Mouse (Mus musculus): ENCODE results near the gene Phykpl. TPM values are rescaled to one million over a fixed set of nuclear protein-coding genes. Genes with fewer than 3 reads are reported as not detected.

The Phykpl gene
- total and polyA plus RNA-seq, 2 experiments from 2014 or later = 5.6 to 8.4 TPM

GRCm38 (mm10) chr11:51544413-51544812, 40.1 kb upstream of the Phykpl start:
- no peak overlapping the region for H3K27ac ChIP-seq (ENCODE audit: low read depth, low read length)
- DNase-seq (no peak), ATAC-seq (no peak)
- H3K9me3 ChIP-seq (ENCODE audit: low read length) = no peaks in the 10 kb centered on the region
- TF ChIP-seq CTCF (IDR thresholded peaks at IDR 0.05; ENCODE audit: low read depth) = no peak
- 68% methylated on average over 2 of the region's 2 CpGs for WGBS
- no peaks in the 10 kb centered on the region for H3K4me1 ChIP-seq (ENCODE audit: insufficient read depth)
- no peaks in the 10 kb centered on the region for H3K36me3 ChIP-seq (ENCODE audit: insufficient read depth)
- no peak overlapping the region for H3K4me2 ChIP-seq (ENCODE audit: low read depth)
- H3K4me3 ChIP-seq (ENCODE audit: low read depth, low read length) = no peak overlapping the region
- no peak overlapping the region for H3K9ac ChIP-seq
- no peaks in the 10 kb centered on the region for H3K27me3 ChIP-seq (ENCODE audit: insufficient read depth, low read length)

- no peaks in the 10 kb centered on the region for H3K4me1 ChIP-seq (ENCODE audit: insufficient read depth)
- TF ChIP-seq CTCF (IDR thresholded peaks at IDR 0.05; ENCODE audit: low read depth) = no peak
- no peak for DNase-seq
- no peak overlapping the region for H3K27ac ChIP-seq (ENCODE audit: low read depth, low read length)
- no peaks in the 10 kb centered on the region for H3K27me3 ChIP-seq (ENCODE audit: insufficient read depth, low read length)
- no peak for ATAC-seq
- no peaks in the 10 kb centered on the region for H3K9me3 ChIP-seq (ENCODE audit: low read length)
- no peak overlapping the region for H3K4me3 ChIP-seq (ENCODE audit: low read depth, low read length)
- 75% methylated on average over 4 of the region's 4 CpGs for WGBS
- no peak overlapping the region for H3K4me2 ChIP-seq (ENCODE audit: low read depth)
- no peaks in the 10 kb centered on the region for H3K36me3 ChIP-seq (ENCODE audit: insufficient read depth)
- H3K9ac ChIP-seq = no peak overlapping the region
Measured at GRCm38 (mm10) chr11:51545811-51546210, 38.7 kb upstream of the Phykpl start.

- WGBS = 53% methylated on average over 5 of the region's 5 CpGs
- H3K4me2 ChIP-seq (ENCODE audit: low read depth) = no peak overlapping the region
- no peaks in the 10 kb centered on the region for H3K27me3 ChIP-seq (ENCODE audit: insufficient read depth, low read length)
- H3K4me1 ChIP-seq (ENCODE audit: insufficient read depth) = no peaks in the 10 kb centered on the region
- no peak for TF ChIP-seq CTCF (IDR thresholded peaks at IDR 0.05; ENCODE audit: low read depth)
- no peak for ATAC-seq
- H3K4me3 ChIP-seq (ENCODE audit: low read depth, low read length) = no peak overlapping the region
- H3K9ac ChIP-seq = no peak overlapping the region
- H3K9me3 ChIP-seq (ENCODE audit: low read length) = no peaks in the 10 kb centered on the region
- no peak for DNase-seq
- H3K36me3 ChIP-seq (ENCODE audit: insufficient read depth) = no peaks in the 10 kb centered on the region
- no peak overlapping the region for H3K27ac ChIP-seq (ENCODE audit: low read depth, low read length)
Measured at GRCm38 (mm10) chr11:51551253-51551652, 33.3 kb upstream of the Phykpl start.

GRCm38 (mm10) chr11:51552091-51552490, 32.5 kb upstream of the Phykpl start:
- 57% methylated on average over 3 of the region's 3 CpGs for WGBS
- no peak overlapping the region for H3K4me3 ChIP-seq (ENCODE audit: low read depth, low read length)
- DNase-seq = no peak

GRCm38 (mm10) chr11:51554590-51554989, 30.0 kb upstream of the Phykpl start:
- Histone ChIP-seq H3K9me3 (ENCODE audit: low read length) (no peaks in the 10 kb centered on the region), H3K27me3 (ENCODE audit: insufficient read depth, low read length) (no peaks in the 10 kb centered on the region), H3K4me1 (ENCODE audit: insufficient read depth) (no peaks in the 10 kb centered on the region), H3K9ac (no peak overlapping the region), H3K4me2 (ENCODE audit: low read depth) (no peak overlapping the region), H3K36me3 (ENCODE audit: insufficient read depth) (no peaks in the 10 kb centered on the region), H3K27ac (ENCODE audit: low read depth, low read length) (no peak overlapping the region), H3K4me3 (ENCODE audit: low read depth, low read length) (peak overlapping the region; percentile 3; the same call in 1 of the 2 replicates)
- 70% methylated on average over 10 of the region's 10 CpGs for WGBS
- ATAC-seq (no peak; the same call in 1 of the 2 replicates), DNase-seq (peak; percentile 36)
- no peak for TF ChIP-seq CTCF (IDR thresholded peaks at IDR 0.05; ENCODE audit: low read depth)

More at GRCm38 (mm10) chr11:51552091-51552490, 32.5 kb upstream of the Phykpl start:
- Histone ChIP-seq H3K4me2 (ENCODE audit: low read depth) (no peak overlapping the region), H3K4me1 (ENCODE audit: insufficient read depth) (no peaks in the 10 kb centered on the region), H3K27me3 (ENCODE audit: insufficient read depth, low read length) (no peaks in the 10 kb centered on the region), H3K36me3 (ENCODE audit: insufficient read depth) (no peaks in the 10 kb centered on the region), H3K27ac (ENCODE audit: low read depth, low read length) (no peak overlapping the region), H3K9me3 (ENCODE audit: low read length) (no peaks in the 10 kb centered on the region), H3K9ac (no peak overlapping the region)
- no peak for TF ChIP-seq CTCF (IDR thresholded peaks at IDR 0.05; ENCODE audit: low read depth)
- no peak for ATAC-seq

- WGBS = 70% methylated on average over 2 of the region's 2 CpGs
- Histone ChIP-seq H3K4me1 (ENCODE audit: insufficient read depth) (no peaks in the 10 kb centered on the region), H3K27me3 (ENCODE audit: insufficient read depth, low read length) (no peaks in the 10 kb centered on the region), H3K4me2 (ENCODE audit: low read depth) (no peak overlapping the region), H3K4me3 (ENCODE audit: low read depth, low read length) (peak overlapping the region; percentile 3; the same call in 1 of the 2 replicates), H3K9me3 (ENCODE audit: low read length) (no peaks in the 10 kb centered on the region), H3K9ac (no peak overlapping the region), H3K27ac (ENCODE audit: low read depth, low read length) (no peak overlapping the region), H3K36me3 (ENCODE audit: insufficient read depth) (no peaks in the 10 kb centered on the region)
- ATAC-seq = no peak
- DNase-seq = no peak
- no peak for TF ChIP-seq CTCF (IDR thresholded peaks at IDR 0.05; ENCODE audit: low read depth)
Measured at GRCm38 (mm10) chr11:51555066-51555465, 29.5 kb upstream of the Phykpl start.

- ATAC-seq (no peak), DNase-seq (no peak)
- no peak for TF ChIP-seq CTCF (IDR thresholded peaks at IDR 0.05; ENCODE audit: low read depth)
- no peaks in the 10 kb centered on the region for H3K27me3 ChIP-seq (ENCODE audit: insufficient read depth, low read length)
- no peak overlapping the region for H3K4me3 ChIP-seq (ENCODE audit: low read depth, low read length)
- H3K9ac ChIP-seq = no peak overlapping the region
- no peak overlapping the region for H3K27ac ChIP-seq (ENCODE audit: low read depth, low read length)
- no peaks in the 10 kb centered on the region for H3K4me1 ChIP-seq (ENCODE audit: insufficient read depth)
- WGBS = 86% methylated on average over 1 of the region's 1 CpGs
- H3K36me3 ChIP-seq (ENCODE audit: insufficient read depth) = no peaks in the 10 kb centered on the region
- no peak overlapping the region for H3K4me2 ChIP-seq (ENCODE audit: low read depth)
- H3K9me3 ChIP-seq (ENCODE audit: low read length) = no peaks in the 10 kb centered on the region
Measured at GRCm38 (mm10) chr11:51563276-51563675, 21.3 kb upstream of the Phykpl start.
